Mouse (Mus musculus): ENCODE data around the gene Cyp24a1. TPM values are rescaled to one million over a fixed set of nuclear protein-coding genes. Genes with fewer than 3 reads are reported as not detected.

Gene Cyp24a1
- polyA plus RNA-seq, 1 experiment = not detected

- no peaks in the 10 kb centered on the region for H3K4me1 ChIP-seq (ENCODE audit: control insufficient read depth, insufficient read depth, low read length)
- H3K27ac ChIP-seq (ENCODE audit: insufficient read depth, low read depth, low read length) = no peak overlapping the region
- H3K4me3 ChIP-seq (ENCODE audit: insufficient read depth, low read depth, low read length) = no peak overlapping the region
- WGBS = 77% methylated on average over 10 of the region's 10 CpGs
- TF ChIP-seq CTCF (IDR thresholded peaks at IDR 0.05; ENCODE audit: insufficient read depth, low read depth, low read length) = no peak
- no peak for TF ChIP-seq POLR2A (IDR thresholded peaks at IDR 0.05; ENCODE audit: insufficient read depth, low read depth, low read length)
Observed at GRCm38 (mm10) chr2:170482019-170482540, 14.9 kb downstream of the Cyp24a1 start.

- TF ChIP-seq POLR2A (IDR thresholded peaks at IDR 0.05; ENCODE audit: insufficient read depth, low read depth, low read length) (no peak), CTCF (IDR thresholded peaks at IDR 0.05; ENCODE audit: insufficient read depth, low read depth, low read length) (no peak)
- H3K4me3 ChIP-seq (ENCODE audit: insufficient read depth, low read depth, low read length) = no peak overlapping the region
- no peak overlapping the region for H3K27ac ChIP-seq (ENCODE audit: insufficient read depth, low read depth, low read length)
- 93% methylated on average over 8 of the region's 8 CpGs for WGBS
- no peaks in the 10 kb centered on the region for H3K4me1 ChIP-seq (ENCODE audit: control insufficient read depth, insufficient read depth, low read length)
Observed at GRCm38 (mm10) chr2:170476643-170477042, 20.3 kb downstream of the Cyp24a1 start.

- 90% methylated on average over 11 of the region's 11 CpGs for WGBS
- no peak overlapping the region for H3K27ac ChIP-seq (ENCODE audit: insufficient read depth, low read depth, low read length)
- H3K4me3 ChIP-seq (ENCODE audit: insufficient read depth, low read depth, low read length) = no peak overlapping the region
- H3K4me1 ChIP-seq (ENCODE audit: control insufficient read depth, insufficient read depth, low read length) = no peaks in the 10 kb centered on the region
- TF ChIP-seq POLR2A (IDR thresholded peaks at IDR 0.05; ENCODE audit: insufficient read depth, low read depth, low read length) = no peak
- TF ChIP-seq CTCF (IDR thresholded peaks at IDR 0.05; ENCODE audit: insufficient read depth, low read depth, low read length) = no peak
Observed at GRCm38 (mm10) chr2:170476215-170476614, 20.7 kb downstream of the Cyp24a1 start.

DNA sequence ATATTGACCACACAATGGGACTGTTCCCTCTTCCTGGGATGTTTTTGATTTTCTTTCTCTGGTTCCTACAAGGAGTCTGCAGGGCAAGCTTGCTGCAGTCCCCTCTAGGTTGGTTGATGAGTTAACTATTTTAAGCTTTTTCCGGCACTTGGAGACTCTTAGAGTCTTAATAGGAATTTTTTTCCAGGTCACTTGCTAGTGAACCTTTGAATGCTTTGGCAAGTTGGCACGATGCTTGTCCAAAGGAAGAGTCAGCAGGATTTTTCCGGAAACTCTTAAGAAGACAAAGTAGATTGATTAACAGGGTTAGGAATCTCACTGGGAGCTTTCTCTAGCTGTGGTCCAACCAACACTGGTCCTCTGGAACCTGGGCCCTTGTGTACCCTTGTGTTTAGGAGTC, 21.8 kb downstream of the Cyp24a1 start:
- WGBS = 68% methylated on average over 3 of the region's 3 CpGs
- H3K27ac ChIP-seq (ENCODE audit: insufficient read depth, low read depth, low read length) = no peak overlapping the region
- H3K4me1 ChIP-seq (ENCODE audit: control insufficient read depth, insufficient read depth, low read length) = no peaks in the 10 kb centered on the region
- H3K4me3 ChIP-seq (ENCODE audit: insufficient read depth, low read depth, low read length) = no peak overlapping the region
- TF ChIP-seq CTCF (IDR thresholded peaks at IDR 0.05; ENCODE audit: insufficient read depth, low read depth, low read length) = no peak
- TF ChIP-seq POLR2A (IDR thresholded peaks at IDR 0.05; ENCODE audit: insufficient read depth, low read depth, low read length) = no peak

- H3K4me3 ChIP-seq (ENCODE audit: insufficient read depth, low read depth, low read length) = no peak overlapping the region
- TF ChIP-seq POLR2A (IDR thresholded peaks at IDR 0.05; ENCODE audit: insufficient read depth, low read depth, low read length) = no peak
- TF ChIP-seq CTCF (IDR thresholded peaks at IDR 0.05; ENCODE audit: insufficient read depth, low read depth, low read length) = no peak
- 74% methylated on average over 5 of the region's 5 CpGs for WGBS
Observed at GRCm38 (mm10) chr2:170474125-170474524, 22.8 kb downstream of the Cyp24a1 start.

GRCm38 (mm10) chr2:170470591-170470990, 26.4 kb downstream of the Cyp24a1 start:
- Histone ChIP-seq H3K27ac (ENCODE audit: insufficient read depth, low read depth, low read length) (no peak overlapping the region), H3K4me3 (ENCODE audit: insufficient read depth, low read depth, low read length) (no peak overlapping the region), H3K4me1 (ENCODE audit: control insufficient read depth, insufficient read depth, low read length) (no peaks in the 10 kb centered on the region)
- TF ChIP-seq CTCF (IDR thresholded peaks at IDR 0.05; ENCODE audit: insufficient read depth, low read depth, low read length) (no peak), POLR2A (IDR thresholded peaks at IDR 0.05; ENCODE audit: insufficient read depth, low read depth, low read length) (no peak)
- 87% methylated on average over 5 of the region's 5 CpGs for WGBS

More at GRCm38 (mm10) chr2:170474125-170474524, 22.8 kb downstream of the Cyp24a1 start:
- Histone ChIP-seq H3K27ac (ENCODE audit: insufficient read depth, low read depth, low read length) (no peak overlapping the region), H3K4me1 (ENCODE audit: control insufficient read depth, insufficient read depth, low read length) (no peaks in the 10 kb centered on the region)

- Histone ChIP-seq H3K27ac (ENCODE audit: insufficient read depth, low read depth, low read length) (no peak overlapping the region), H3K4me1 (ENCODE audit: control insufficient read depth, insufficient read depth, low read length) (no peaks in the 10 kb centered on the region), H3K4me3 (ENCODE audit: insufficient read depth, low read depth, low read length) (no peak overlapping the region)
- TF ChIP-seq POLR2A (IDR thresholded peaks at IDR 0.05; ENCODE audit: insufficient read depth, low read depth, low read length) (no peak), CTCF (IDR thresholded peaks at IDR 0.05; ENCODE audit: insufficient read depth, low read depth, low read length) (no peak)
- WGBS = 15% methylated on average over 10 of the region's 10 CpGs
Observed at GRCm38 (mm10) chr2:170469616-170470308, 27.2 kb downstream of the Cyp24a1 start.

- Histone ChIP-seq H3K27ac (ENCODE audit: insufficient read depth, low read depth, low read length) (no peak overlapping the region), H3K4me1 (ENCODE audit: control insufficient read depth, insufficient read depth, low read length) (no peaks in the 10 kb centered on the region), H3K4me3 (ENCODE audit: insufficient read depth, low read depth, low read length) (no peak overlapping the region)
- TF ChIP-seq CTCF (IDR thresholded peaks at IDR 0.05; ENCODE audit: insufficient read depth, low read depth, low read length) = no peak
- no peak for TF ChIP-seq POLR2A (IDR thresholded peaks at IDR 0.05; ENCODE audit: insufficient read depth, low read depth, low read length)
Observed at GRCm38 (mm10) chr2:170468009-170468408, 28.9 kb downstream of the Cyp24a1 start.

GRCm38 (mm10) chr2:170464817-170465216, 32.1 kb downstream of the Cyp24a1 start:
- TF ChIP-seq POLR2A (IDR thresholded peaks at IDR 0.05; ENCODE audit: insufficient read depth, low read depth, low read length) (no peak), CTCF (IDR thresholded peaks at IDR 0.05; ENCODE audit: insufficient read depth, low read depth, low read length) (no peak)
- Histone ChIP-seq H3K27ac (ENCODE audit: insufficient read depth, low read depth, low read length) (no peak overlapping the region), H3K4me1 (ENCODE audit: control insufficient read depth, insufficient read depth, low read length) (no peaks in the 10 kb centered on the region), H3K4me3 (ENCODE audit: insufficient read depth, low read depth, low read length) (no peak overlapping the region)
- WGBS = 20% methylated on average over 4 of the region's 4 CpGs

All from olfactory bulb, adult 2 months (tissue).